Mouse (Mus musculus): ENCODE results near the gene Krtcap2.

DNA sequence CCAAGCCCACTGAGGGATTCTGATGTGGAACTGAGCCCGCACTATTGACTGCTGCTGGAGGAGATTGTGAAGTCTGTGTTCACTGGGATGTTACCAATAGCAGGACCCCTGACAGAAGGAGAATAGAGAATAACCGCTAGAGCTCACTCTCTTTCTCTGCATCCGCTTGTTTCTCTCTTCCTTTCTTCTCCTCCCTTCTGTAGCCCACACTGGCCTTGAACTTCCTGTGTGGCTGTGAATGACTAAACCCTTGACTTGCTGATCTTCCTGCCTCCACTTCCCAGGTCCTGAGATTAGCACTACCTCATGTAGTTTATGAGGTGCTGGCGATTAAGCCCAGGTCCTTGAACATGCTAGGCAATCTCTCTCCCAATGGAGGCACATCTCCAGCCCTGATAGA, 1.7 kb downstream of the Krtcap2 start:
- TF ChIP-seq RCOR1 (conservative IDR thresholded peaks at IDR 0.05; ENCODE audit: low read depth, low read length) (no peak), MEF2A (IDR thresholded peaks at IDR 0.05; ENCODE audit: borderline replicate concordance, low read depth, low read length) (no peak), CTCF (conservative IDR thresholded peaks at IDR 0.05 in 1 of 2, IDR thresholded peaks at IDR 0.05 in 1 of 2; ENCODE audit: low read depth in 2 of 2, low read length in 2 of 2) (no peak)

All from CH12.LX (cell line).